Mouse (Mus musculus): ENCODE data around the gene Gm13276. TPM values are rescaled to one million over a fixed set of nuclear protein-coding genes. Genes with fewer than 3 reads are reported as not detected.

Gene Gm13276
- polyA plus RNA-seq, 1 experiment from 2014 or later, result not detected

Other genes starting within 250 kb of the Gm13276 start
- gene Ifna15, start 227.5 kb upstream of the Gm13276 start, polyA plus RNA-seq (2014; fragmentation: Illumina TruSeq; extraction: RNeasy Lipid Tissue Mini Kit (QIAGEN cat#74804); ENCODE audit: low read depth, low replicate concordance), result not detected
- gene Ifna14, start 213.9 kb upstream of the Gm13276 start, polyA plus RNA-seq (2014; fragmentation: Illumina TruSeq; extraction: RNeasy Lipid Tissue Mini Kit (QIAGEN cat#74804); ENCODE audit: low read depth, low replicate concordance), result not detected
- not detected for gene Ifna9, start 193.3 kb upstream of the Gm13276 start, polyA plus RNA-seq (2014; fragmentation: Illumina TruSeq; extraction: RNeasy Lipid Tissue Mini Kit (QIAGEN cat#74804); ENCODE audit: low read depth, low replicate concordance)
- not detected for gene Ifna12, start 182.3 kb upstream of the Gm13276 start, polyA plus RNA-seq (2014; fragmentation: Illumina TruSeq; extraction: RNeasy Lipid Tissue Mini Kit (QIAGEN cat#74804); ENCODE audit: low read depth, low replicate concordance)
- gene C87499, start 151.3 kb upstream of the Gm13276 start, polyA plus RNA-seq (2014; fragmentation: Illumina TruSeq; extraction: RNeasy Lipid Tissue Mini Kit (QIAGEN cat#74804); ENCODE audit: low read depth, low replicate concordance), result not detected
- not detected for gene Ifna13, start 141.2 kb upstream of the Gm13276 start, polyA plus RNA-seq (2014; fragmentation: Illumina TruSeq; extraction: RNeasy Lipid Tissue Mini Kit (QIAGEN cat#74804); ENCODE audit: low read depth, low replicate concordance)
- not detected for gene Ifna16, start 108.8 kb upstream of the Gm13276 start, polyA plus RNA-seq (2014; fragmentation: Illumina TruSeq; extraction: RNeasy Lipid Tissue Mini Kit (QIAGEN cat#74804); ENCODE audit: low read depth, low replicate concordance)
- gene Ifna2, start 101.8 kb upstream of the Gm13276 start, polyA plus RNA-seq (2014; fragmentation: Illumina TruSeq; extraction: RNeasy Lipid Tissue Mini Kit (QIAGEN cat#74804); ENCODE audit: low read depth, low replicate concordance), result not detected
- not detected for gene Ifnab, start 94.3 kb upstream of the Gm13276 start, polyA plus RNA-seq (2014; fragmentation: Illumina TruSeq; extraction: RNeasy Lipid Tissue Mini Kit (QIAGEN cat#74804); ENCODE audit: low read depth, low replicate concordance)
- gene Gm26566, start 63.9 kb upstream of the Gm13276 start, polyA plus RNA-seq (2014; fragmentation: Illumina TruSeq; extraction: RNeasy Lipid Tissue Mini Kit (QIAGEN cat#74804); ENCODE audit: low read depth, low replicate concordance), result not detected
- 44.7 TPM for gene Klhl9, start 63.2 kb upstream of the Gm13276 start, polyA plus RNA-seq (2014; fragmentation: Illumina TruSeq; extraction: RNeasy Lipid Tissue Mini Kit (QIAGEN cat#74804); ENCODE audit: low read depth, low replicate concordance)
- not detected for gene Gm13271, start 30.8 kb upstream of the Gm13276 start, polyA plus RNA-seq (2014; fragmentation: Illumina TruSeq; extraction: RNeasy Lipid Tissue Mini Kit (QIAGEN cat#74804); ENCODE audit: low read depth, low replicate concordance)
- not detected for gene Gm13283, start 25.6 kb upstream of the Gm13276 start, polyA plus RNA-seq (2014; fragmentation: Illumina TruSeq; extraction: RNeasy Lipid Tissue Mini Kit (QIAGEN cat#74804); ENCODE audit: low read depth, low replicate concordance)
- not detected for gene Gm13290, start 11.9 kb upstream of the Gm13276 start, polyA plus RNA-seq (2014; fragmentation: Illumina TruSeq; extraction: RNeasy Lipid Tissue Mini Kit (QIAGEN cat#74804); ENCODE audit: low read depth, low replicate concordance)
- not detected for gene Gm13289, start 8.8 kb upstream of the Gm13276 start, polyA plus RNA-seq (2014; fragmentation: Illumina TruSeq; extraction: RNeasy Lipid Tissue Mini Kit (QIAGEN cat#74804); ENCODE audit: low read depth, low replicate concordance)
- gene Gm13272, start 5.9 kb upstream of the Gm13276 start, polyA plus RNA-seq (2014; fragmentation: Illumina TruSeq; extraction: RNeasy Lipid Tissue Mini Kit (QIAGEN cat#74804); ENCODE audit: low read depth, low replicate concordance), result not detected
- not detected for gene Ifnz, start 3.6 kb upstream of the Gm13276 start, polyA plus RNA-seq (2014; fragmentation: Illumina TruSeq; extraction: RNeasy Lipid Tissue Mini Kit (QIAGEN cat#74804); ENCODE audit: low read depth, low replicate concordance)
- not detected for gene Gm13277, start 2.9 kb downstream of the Gm13276 start, polyA plus RNA-seq (2014; fragmentation: Illumina TruSeq; extraction: RNeasy Lipid Tissue Mini Kit (QIAGEN cat#74804); ENCODE audit: low read depth, low replicate concordance)
- gene Gm13278, start 5.8 kb downstream of the Gm13276 start, polyA plus RNA-seq (2014; fragmentation: Illumina TruSeq; extraction: RNeasy Lipid Tissue Mini Kit (QIAGEN cat#74804); ENCODE audit: low read depth, low replicate concordance), result not detected
- gene Gm13275, start 8.8 kb downstream of the Gm13276 start, polyA plus RNA-seq (2014; fragmentation: Illumina TruSeq; extraction: RNeasy Lipid Tissue Mini Kit (QIAGEN cat#74804); ENCODE audit: low read depth, low replicate concordance), result not detected
- not detected for gene Gm13279, start 11.7 kb downstream of the Gm13276 start, polyA plus RNA-seq (2014; fragmentation: Illumina TruSeq; extraction: RNeasy Lipid Tissue Mini Kit (QIAGEN cat#74804); ENCODE audit: low read depth, low replicate concordance)
- not detected for gene Gm13285, start 14.0 kb downstream of the Gm13276 start, polyA plus RNA-seq (2014; fragmentation: Illumina TruSeq; extraction: RNeasy Lipid Tissue Mini Kit (QIAGEN cat#74804); ENCODE audit: low read depth, low replicate concordance)
- not detected for gene Gm13287, start 17.5 kb downstream of the Gm13276 start, polyA plus RNA-seq (2014; fragmentation: Illumina TruSeq; extraction: RNeasy Lipid Tissue Mini Kit (QIAGEN cat#74804); ENCODE audit: low read depth, low replicate concordance)
- gene Gm13288, start 19.8 kb downstream of the Gm13276 start, polyA plus RNA-seq (2014; fragmentation: Illumina TruSeq; extraction: RNeasy Lipid Tissue Mini Kit (QIAGEN cat#74804); ENCODE audit: low read depth, low replicate concordance), result not detected
- not detected for gene Ifna7, start 30.5 kb downstream of the Gm13276 start, polyA plus RNA-seq (2014; fragmentation: Illumina TruSeq; extraction: RNeasy Lipid Tissue Mini Kit (QIAGEN cat#74804); ENCODE audit: low read depth, low replicate concordance)
- gene Ifna11, start 34.2 kb downstream of the Gm13276 start, polyA plus RNA-seq (2014; fragmentation: Illumina TruSeq; extraction: RNeasy Lipid Tissue Mini Kit (QIAGEN cat#74804); ENCODE audit: low read depth, low replicate concordance), result not detected
- not detected for gene Ifna6, start 41.7 kb downstream of the Gm13276 start, polyA plus RNA-seq (2014; fragmentation: Illumina TruSeq; extraction: RNeasy Lipid Tissue Mini Kit (QIAGEN cat#74804); ENCODE audit: low read depth, low replicate concordance)
- gene Ifna5, start 49.8 kb downstream of the Gm13276 start, polyA plus RNA-seq (2014; fragmentation: Illumina TruSeq; extraction: RNeasy Lipid Tissue Mini Kit (QIAGEN cat#74804); ENCODE audit: low read depth, low replicate concordance), result not detected
- not detected for gene Ifna4, start 56.2 kb downstream of the Gm13276 start, polyA plus RNA-seq (2014; fragmentation: Illumina TruSeq; extraction: RNeasy Lipid Tissue Mini Kit (QIAGEN cat#74804); ENCODE audit: low read depth, low replicate concordance)
- gene Ifna1, start 64.4 kb downstream of the Gm13276 start, polyA plus RNA-seq (2014; fragmentation: Illumina TruSeq; extraction: RNeasy Lipid Tissue Mini Kit (QIAGEN cat#74804); ENCODE audit: low read depth, low replicate concordance), result not detected
- gene Ifne, start 94.5 kb downstream of the Gm13276 start, polyA plus RNA-seq (2014; fragmentation: Illumina TruSeq; extraction: RNeasy Lipid Tissue Mini Kit (QIAGEN cat#74804); ENCODE audit: low read depth, low replicate concordance), result not detected

Measured in heart, adult 10 weeks (tissue).